Mouse (Mus musculus): ENCODE data around the gene Wdr20. TPM values are rescaled to one million over a fixed set of nuclear protein-coding genes. Genes with fewer than 3 reads are reported as not detected.

Gene Wdr20
- total RNA-seq, 2 experiments from 2014 or later = 44.1 to 45.3 TPM

- no peak for DNase-seq
Observed at GRCm38 (mm10) chr12:110777853-110778252, 40.1 kb downstream of the Wdr20 start.

DNA sequence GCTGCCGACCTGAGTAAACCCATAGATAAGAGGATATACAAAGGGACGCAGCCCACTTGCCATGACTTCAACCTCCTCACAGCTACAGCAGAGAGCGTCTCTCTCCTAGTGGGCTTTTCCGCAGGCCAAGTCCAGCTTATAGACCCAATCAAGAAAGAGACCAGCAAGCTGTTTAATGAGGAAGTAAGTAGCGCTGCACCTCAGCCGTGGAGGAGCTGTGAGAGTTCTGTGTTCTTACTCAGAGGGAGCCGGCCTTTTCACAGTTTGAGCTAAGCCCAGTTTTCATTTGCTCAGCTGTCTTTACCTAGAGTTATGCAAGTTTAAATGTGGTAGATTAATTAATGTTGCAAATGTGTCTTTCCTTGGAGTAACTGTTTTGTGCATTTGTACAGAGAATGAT, 41.6 kb downstream of the Wdr20 start:
- DNase-seq = no peak

GRCm38 (mm10) chr12:110781181-110781580, 43.4 kb downstream of the Wdr20 start:
- DNase-seq = no peak

DNA sequence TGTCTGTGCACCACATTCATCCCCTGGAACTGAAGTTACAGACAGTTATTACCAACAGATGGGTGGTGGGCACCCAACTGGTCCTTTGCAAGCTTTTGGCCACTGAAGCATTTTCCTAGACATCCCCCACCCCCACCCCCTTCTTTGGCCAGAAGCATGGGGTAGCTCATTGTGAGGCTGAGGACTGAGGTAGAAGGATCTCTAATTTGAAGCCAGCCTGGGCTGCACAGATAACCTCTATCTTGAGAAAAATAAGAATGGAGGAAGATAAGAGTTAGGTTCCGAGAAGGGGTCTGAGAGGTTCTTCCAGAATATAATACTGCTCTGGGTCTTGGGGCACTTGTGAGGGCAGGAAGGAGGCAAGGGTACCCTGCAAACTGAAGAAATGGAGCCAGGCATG, 44.5 kb downstream of the Wdr20 start:
- no peak for DNase-seq

- no peak for DNase-seq
Observed at GRCm38 (mm10) chr12:110784211-110784610, 46.5 kb downstream of the Wdr20 start.

GRCm38 (mm10) chr12:110786243-110786642, 48.5 kb downstream of the Wdr20 start:
- no peak for DNase-seq

DNA sequence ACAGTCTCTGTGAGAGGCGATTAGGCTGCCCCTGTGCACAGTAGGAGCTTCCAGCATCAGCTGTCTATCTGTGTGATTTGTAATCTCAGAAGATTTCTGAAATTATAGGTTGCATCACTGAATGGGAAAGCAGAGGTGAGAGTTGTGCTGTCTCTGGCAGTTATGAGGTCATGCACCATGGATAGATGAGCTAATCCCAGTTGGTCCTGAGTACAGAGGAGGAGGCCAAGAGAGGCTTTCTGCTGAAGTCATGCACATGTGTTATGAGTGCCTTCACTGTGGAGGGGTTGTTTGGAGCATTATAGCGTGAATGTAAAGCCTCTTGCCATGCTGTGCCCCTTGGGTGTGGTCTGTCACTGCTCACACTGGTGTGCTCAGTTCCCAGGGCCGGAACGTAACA, 52.8 kb downstream of the Wdr20 start:
- no peak for DNase-seq

- DNase-seq = no peak
Observed at GRCm38 (mm10) chr12:110791026-110791425, 53.3 kb downstream of the Wdr20 start.

DNA sequence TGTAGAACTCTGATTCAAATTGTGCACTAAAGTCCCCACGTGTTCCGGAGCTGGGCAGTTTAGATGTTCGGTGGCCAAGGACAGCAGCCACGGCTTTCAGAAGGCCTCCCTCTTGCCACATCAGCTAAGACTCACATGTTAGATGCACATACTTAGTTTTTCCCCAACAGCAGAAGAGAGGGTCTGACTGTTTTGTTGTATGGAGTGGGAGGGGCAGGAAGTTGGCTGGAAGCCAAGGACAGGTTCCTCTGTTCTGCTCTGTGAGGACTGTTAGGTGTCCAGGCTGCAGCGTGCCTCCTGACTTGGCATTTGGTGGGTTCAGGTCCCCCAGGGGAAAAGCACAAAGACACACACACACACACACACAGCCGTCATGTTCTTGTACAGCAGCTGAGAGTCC, 57.3 kb downstream of the Wdr20 start:
- DNase-seq = peak; percentile 27 to 28

DNA sequence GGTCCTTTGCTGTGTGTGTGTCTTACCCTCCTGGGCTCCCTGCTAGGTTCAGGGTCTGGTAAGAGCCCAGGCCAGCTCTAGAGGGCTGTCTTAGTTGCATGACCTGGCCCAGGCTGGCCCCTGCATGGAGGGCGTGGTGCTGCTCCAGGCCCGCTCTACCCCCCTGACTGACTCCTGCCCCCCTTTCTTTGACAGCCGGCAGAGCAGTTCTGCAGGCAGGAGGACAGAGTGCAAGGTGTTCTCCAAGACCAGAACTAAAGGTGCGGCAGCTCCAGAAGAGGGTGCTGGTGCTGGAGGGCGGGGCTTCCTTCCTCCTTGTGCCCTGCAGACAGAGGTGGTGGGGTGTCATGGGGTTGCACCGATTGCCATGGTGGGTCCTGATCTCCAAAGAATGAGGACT, 59.0 kb downstream of the Wdr20 start:
- DNase-seq = no peak

- DNase-seq = no peak
Observed at GRCm38 (mm10) chr12:110797202-110797601, 59.5 kb downstream of the Wdr20 start.

DNA sequence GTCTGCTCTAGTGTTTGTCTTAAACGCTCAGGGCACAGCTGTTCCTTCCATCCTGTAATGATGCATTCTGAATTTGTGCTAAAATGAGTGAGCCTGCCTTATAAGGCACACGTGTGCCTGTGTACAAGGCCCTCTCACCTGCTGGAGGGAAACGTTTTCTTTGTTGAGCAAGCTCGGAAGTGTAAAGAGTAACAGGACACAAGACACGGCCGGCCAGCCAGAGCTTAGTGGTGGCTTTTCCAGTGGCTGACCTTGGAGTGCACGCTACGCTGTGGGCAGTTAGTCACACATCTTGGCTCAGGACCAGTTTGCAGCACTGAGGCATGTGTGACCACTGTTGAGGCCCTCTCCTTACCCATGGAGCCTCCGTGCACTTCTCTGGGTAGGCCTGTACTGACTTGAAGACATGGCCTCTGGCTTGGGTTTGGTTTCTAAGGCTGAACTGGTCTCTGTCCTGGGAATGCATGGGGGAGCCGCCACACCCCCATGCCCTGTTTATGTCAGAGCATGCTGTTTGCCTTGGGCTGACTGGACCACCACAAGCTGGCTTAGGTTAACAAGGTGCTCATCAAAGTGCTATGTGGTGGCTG, 60.2 kb downstream of the Wdr20 start:
- DNase-seq = peak; percentile 87 to 88

DNA sequence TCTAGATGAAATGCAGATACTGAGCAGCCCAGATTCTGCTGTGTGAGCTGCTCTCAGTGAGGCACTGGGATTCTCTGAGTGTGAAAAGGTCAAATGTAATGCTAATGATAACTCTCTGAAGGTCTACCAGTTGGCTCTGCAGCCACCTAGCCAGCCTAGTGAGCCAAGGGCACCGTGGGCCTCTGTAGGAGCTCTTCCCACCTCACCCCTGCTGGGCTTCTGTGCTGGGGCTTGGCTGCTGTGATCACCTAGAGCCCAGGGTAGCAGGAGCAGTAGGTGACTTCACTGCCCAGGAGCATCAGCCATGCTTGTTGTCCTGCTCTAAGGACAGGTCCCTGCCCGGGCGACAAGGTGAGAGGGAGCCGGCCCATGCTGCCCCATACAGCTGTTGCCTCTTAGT, 61.5 kb downstream of the Wdr20 start:
- DNase-seq = no peak

DNA sequence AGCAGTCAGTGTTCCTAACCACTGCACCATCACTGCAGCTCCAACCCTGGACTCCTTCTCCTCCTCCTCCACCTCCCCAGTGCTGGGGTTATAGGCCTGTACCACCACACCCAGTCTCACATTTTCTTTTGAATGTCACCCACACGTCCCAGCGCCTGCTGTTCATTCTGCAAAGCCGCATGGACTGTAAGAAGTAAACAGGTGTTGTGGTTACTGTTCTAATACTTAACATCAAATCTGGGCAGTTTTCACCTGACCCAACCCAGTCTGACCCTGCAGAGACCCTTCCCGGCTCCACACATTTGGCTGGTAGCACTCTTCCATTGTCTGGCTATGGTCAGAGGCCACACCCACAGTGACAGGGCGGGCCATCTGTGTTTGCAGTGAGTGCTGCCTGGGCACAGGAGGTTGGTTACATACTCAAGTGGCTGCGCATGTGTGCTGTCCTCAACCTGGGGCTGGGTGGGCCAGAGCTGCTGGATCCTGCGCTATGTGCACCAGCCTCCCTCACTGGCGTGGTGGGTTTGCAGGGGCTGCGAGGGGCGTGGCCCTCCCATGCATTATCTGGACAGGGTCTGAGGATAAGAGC, 64.2 kb downstream of the Wdr20 start:
- no peak for DNase-seq

GRCm38 (mm10) chr12:110802674-110803297, 65.0 kb downstream of the Wdr20 start:
- DNase-seq = no peak

DNA sequence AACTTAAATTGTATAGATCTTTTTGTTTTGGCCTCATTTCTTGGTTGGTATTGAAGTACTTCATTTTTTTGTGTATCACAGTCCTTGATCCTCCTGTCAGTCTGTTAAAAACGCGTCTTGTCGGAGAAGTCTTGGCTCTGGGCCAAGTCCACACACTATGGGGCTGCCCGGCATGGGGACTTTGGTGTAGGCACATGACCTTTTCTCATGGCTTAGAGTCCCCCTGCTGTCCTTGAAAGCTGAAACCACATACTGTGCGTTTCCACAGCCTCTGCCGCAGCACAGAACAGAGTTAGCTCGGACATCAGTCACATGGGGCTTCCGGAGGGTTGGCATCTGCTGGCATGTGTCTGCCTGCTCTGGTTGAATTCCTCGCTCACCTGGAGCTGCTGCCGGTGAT, 66.5 kb downstream of the Wdr20 start:
- peak; percentile 71 to 72 for DNase-seq

DNA sequence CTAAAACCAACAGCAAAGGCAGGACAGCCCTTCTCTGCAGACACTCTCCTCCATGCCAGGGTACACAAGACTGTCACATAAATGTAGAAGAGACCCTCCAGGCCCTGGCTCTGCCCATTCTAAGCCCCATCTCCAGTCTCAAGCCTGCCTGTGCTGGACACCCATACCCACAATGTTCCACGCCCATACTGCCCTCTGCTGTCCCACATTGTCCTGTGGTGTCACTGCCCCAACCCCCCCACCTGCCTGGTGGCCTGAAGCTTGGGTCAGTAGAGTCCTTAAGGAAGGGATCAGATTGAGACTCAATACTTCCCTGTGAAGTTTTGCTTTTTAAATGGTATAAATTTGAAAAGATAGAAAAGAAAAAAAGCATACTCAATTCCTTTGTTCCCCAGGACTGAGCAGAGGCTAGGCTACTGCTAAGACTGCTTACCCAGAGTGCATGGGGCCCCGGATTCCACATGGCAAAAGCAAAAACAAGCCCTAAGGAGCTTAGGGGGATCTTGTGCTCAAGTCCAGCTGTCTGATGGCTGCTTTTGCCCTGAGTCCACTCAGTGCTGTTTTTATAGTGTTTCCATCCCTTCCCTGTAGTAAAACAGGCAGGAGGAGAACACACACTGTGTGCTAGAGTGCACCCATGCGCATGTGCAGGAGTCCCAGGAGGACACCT, 68.7 kb downstream of the Wdr20 start:
- peak; percentile 63 to 67 for DNase-seq

DNA sequence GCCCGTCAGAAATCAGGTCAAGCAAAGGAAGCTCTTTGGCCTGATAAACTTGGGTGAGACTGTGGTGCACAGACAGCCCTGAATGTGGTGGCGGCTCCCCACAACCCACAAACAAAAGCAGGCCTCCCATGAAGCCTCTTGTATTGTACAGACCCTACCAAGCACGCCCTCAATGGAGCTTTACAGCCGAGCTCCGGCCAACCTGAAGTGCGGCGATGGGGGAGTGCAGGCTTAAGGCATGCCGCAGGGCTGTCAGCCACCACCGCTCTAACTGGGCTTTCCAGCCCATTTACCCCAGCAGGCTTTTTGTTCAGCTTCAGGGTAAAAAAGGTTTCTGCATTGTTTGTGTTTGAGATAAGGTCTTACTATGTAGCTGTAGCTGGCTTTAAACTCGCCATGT, 70.7 kb downstream of the Wdr20 start:
- DNase-seq = no peak

GRCm38 (mm10) chr12:110808848-110809247, 71.1 kb downstream of the Wdr20 start:
- DNase-seq = no peak

DNA sequence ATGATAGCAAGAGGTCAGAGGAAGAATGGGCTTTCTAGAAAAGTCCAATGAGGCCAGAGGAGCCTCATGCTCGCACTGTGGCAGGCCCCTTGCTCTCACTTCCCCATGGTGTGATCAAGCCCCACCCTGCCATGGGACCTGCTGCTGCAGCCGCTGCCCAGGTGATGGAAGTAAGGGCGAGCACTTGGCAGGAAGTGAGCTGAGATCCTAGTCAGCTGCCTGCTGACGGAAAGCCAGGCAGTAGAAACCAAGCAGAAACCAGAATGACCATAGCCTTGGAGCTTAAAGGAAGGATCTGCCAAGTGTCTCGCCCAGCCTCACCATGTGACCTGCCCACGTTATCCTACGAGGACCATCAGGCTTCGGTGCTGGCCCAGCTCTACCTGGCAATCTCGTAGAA, 75.4 kb downstream of the Wdr20 start:
- DNase-seq = no peak

DNA sequence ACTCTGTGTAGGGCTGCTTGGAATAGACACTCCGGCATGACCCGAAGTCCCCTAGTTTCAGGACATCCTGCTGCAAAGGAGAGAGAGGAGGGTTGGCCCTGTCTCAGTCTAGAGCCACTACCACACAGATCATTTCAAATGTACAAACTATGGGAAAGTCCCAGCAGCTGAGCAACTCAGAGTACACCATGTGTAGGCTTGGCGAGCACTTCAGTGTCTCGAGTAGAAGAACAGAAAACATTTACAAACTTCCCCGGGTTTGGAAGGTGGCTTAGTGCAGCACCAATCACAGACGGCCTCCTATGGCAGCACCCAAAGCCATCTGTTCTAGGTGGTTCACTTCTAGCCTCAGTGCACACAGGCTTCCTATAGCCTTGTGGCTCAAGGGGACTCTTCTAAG, 75.9 kb downstream of the Wdr20 start:
- DNase-seq = no peak

GRCm38 (mm10) chr12:110814924-110815323, 77.2 kb downstream of the Wdr20 start:
- no peak for DNase-seq

GRCm38 (mm10) chr12:110816833-110817232, 79.1 kb downstream of the Wdr20 start:
- no peak for DNase-seq
